Mouse (Mus musculus) testis, adult 2 months (tissue): ENCODE measurements around the gene Kmt2c. TPM values are rescaled to one million over a fixed set of nuclear protein-coding genes. Genes with fewer than 3 reads are reported as not detected.

ENCODE experiments used
- H3K27ac ChIP-seq: fragments of 200-500 bp; 2 replicates; pipeline ENCODE4 v1.5.1; 2012; ENCODE audit warnings: low read depth, low read length; ENCODE audit not compliant: control insufficient read depth, insufficient read depth
- H3K27me3 ChIP-seq: fragments of 200-500 bp; 2 replicates; pipeline ENCODE4 v1.6.1; 2012; ENCODE audit warnings: mild to moderate bottlenecking, low read length, moderate library complexity; ENCODE audit not compliant: control insufficient read depth, insufficient read depth
- H3K36me3 ChIP-seq: fragments of 200-500 bp; 2 replicates; pipeline ENCODE4 v1.6.1; 2012; ENCODE audit warnings: mild to moderate bottlenecking, low read length; ENCODE audit not compliant: control insufficient read depth, insufficient read depth
- H3K4me1 ChIP-seq: fragments of 200-500 bp; 2 replicates; pipeline ENCODE4 v1.6.1; 2012; ENCODE audit warnings: low read length; ENCODE audit not compliant: control insufficient read depth, insufficient read depth
- H3K4me3 ChIP-seq: fragments of 200-500 bp; 2 replicates; pipeline ENCODE4 v1.5.1; 2012; ENCODE audit warnings: low read depth, mild to moderate bottlenecking, low read length, moderate library complexity, mixed read lengths; ENCODE audit not compliant: control insufficient read depth
- CTCF ChIP-seq: fragments of 200-500 bp; IDR thresholded peaks from 2 replicates; pipeline ENCODE4 v1.5.1; 2012; ENCODE audit warnings: low read depth, mild to moderate bottlenecking, inconsistent platforms, low read length, moderate library complexity; ENCODE audit not compliant: control insufficient read depth, insufficient read depth, insufficient replicate concordance
- POLR2A ChIP-seq: fragments of 200-500 bp; IDR thresholded peaks from 2 replicates; pipeline ENCODE4 v1.6.1; 2012; ENCODE audit warnings: low read depth, mild to moderate bottlenecking, inconsistent platforms, low read length, moderate library complexity; ENCODE audit not compliant: control insufficient read depth
- polyA plus RNA-seq: library from polyadenylated mRNA; depleted of rRNA; stranded (reverse); fragments of >200 nt; gene quantifications from 2 replicates; pipeline ENCODE4 v1.2.3, GENCODE M21; 2012

The Kmt2c gene
- polyA plus RNA-seq, 1 experiment, result 7.7 TPM

- Histone ChIP-seq H3K36me3 (no peaks in the 10 kb centered on the region), H3K4me1 (no peaks in the 10 kb centered on the region), H3K4me3 (no peak overlapping the region), H3K27ac (no peak overlapping the region), H3K27me3 (no peaks in the 10 kb centered on the region)
- TF ChIP-seq CTCF (no peak), POLR2A (no peak)
Measured at GRCm38 (mm10) chr5:25275629-25276028, 223.0 kb downstream of the Kmt2c start.

GRCm38 (mm10) chr5:25268258-25268888 is 230.2 kb downstream of the Kmt2c start:
- TF ChIP-seq CTCF, result no peak
- TF ChIP-seq POLR2A, result no peak
- no peak overlapping the region for H3K27ac ChIP-seq
- no peaks in the 10 kb centered on the region for H3K4me1 ChIP-seq
- no peak overlapping the region for H3K4me3 ChIP-seq
- no peaks in the 10 kb centered on the region for H3K27me3 ChIP-seq
- no peaks in the 10 kb centered on the region for H3K36me3 ChIP-seq

- Histone ChIP-seq H3K36me3 (no peaks in the 10 kb centered on the region), H3K27ac (no peak overlapping the region), H3K4me1 (no peaks in the 10 kb centered on the region), H3K4me3 (no peak overlapping the region), H3K27me3 (no peaks in the 10 kb centered on the region)
- no peak for TF ChIP-seq CTCF
- TF ChIP-seq POLR2A, result no peak
Measured at GRCm38 (mm10) chr5:25262266-25262665, 236.3 kb downstream of the Kmt2c start.

GRCm38 (mm10) chr5:25261452-25261851 is 237.1 kb downstream of the Kmt2c start:
- no peak overlapping the region for H3K4me3 ChIP-seq
- H3K36me3 ChIP-seq, result no peaks in the 10 kb centered on the region

GRCm38 (mm10) chr5:25256686-25257085 is 241.9 kb downstream of the Kmt2c start:
- no peaks in the 10 kb centered on the region for H3K36me3 ChIP-seq
- H3K4me1 ChIP-seq, result no peaks in the 10 kb centered on the region
- no peaks in the 10 kb centered on the region for H3K27me3 ChIP-seq
- H3K27ac ChIP-seq, result no peak overlapping the region
- H3K4me3 ChIP-seq, result no peak overlapping the region
- TF ChIP-seq POLR2A, result no peak
- no peak for TF ChIP-seq CTCF

More at GRCm38 (mm10) chr5:25261452-25261851, 237.1 kb downstream of the Kmt2c start:
- Histone ChIP-seq H3K27me3 (no peaks in the 10 kb centered on the region), H3K4me1 (no peaks in the 10 kb centered on the region), H3K27ac (no peak overlapping the region)
- TF ChIP-seq CTCF, result no peak
- no peak for TF ChIP-seq POLR2A

- H3K27me3 ChIP-seq, result no peaks in the 10 kb centered on the region
- no peaks in the 10 kb centered on the region for H3K4me1 ChIP-seq
- H3K4me3 ChIP-seq, result no peak overlapping the region
- H3K36me3 ChIP-seq, result no peaks in the 10 kb centered on the region
- no peak for TF ChIP-seq POLR2A
- no peak overlapping the region for H3K27ac ChIP-seq
Measured at GRCm38 (mm10) chr5:25254491-25254890, 244.1 kb downstream of the Kmt2c start.

- Histone ChIP-seq H3K4me1 (no peaks in the 10 kb centered on the region), H3K27me3 (no peaks in the 10 kb centered on the region), H3K27ac (no peak overlapping the region), H3K36me3 (no peaks in the 10 kb centered on the region), H3K4me3 (no peak overlapping the region)
- TF ChIP-seq CTCF (no peak), POLR2A (no peak)
Measured at GRCm38 (mm10) chr5:25252825-25253544, 245.6 kb downstream of the Kmt2c start.
